ENCODE assay signal across 10 mouse cellular contexts in the genomic region with DNA sequence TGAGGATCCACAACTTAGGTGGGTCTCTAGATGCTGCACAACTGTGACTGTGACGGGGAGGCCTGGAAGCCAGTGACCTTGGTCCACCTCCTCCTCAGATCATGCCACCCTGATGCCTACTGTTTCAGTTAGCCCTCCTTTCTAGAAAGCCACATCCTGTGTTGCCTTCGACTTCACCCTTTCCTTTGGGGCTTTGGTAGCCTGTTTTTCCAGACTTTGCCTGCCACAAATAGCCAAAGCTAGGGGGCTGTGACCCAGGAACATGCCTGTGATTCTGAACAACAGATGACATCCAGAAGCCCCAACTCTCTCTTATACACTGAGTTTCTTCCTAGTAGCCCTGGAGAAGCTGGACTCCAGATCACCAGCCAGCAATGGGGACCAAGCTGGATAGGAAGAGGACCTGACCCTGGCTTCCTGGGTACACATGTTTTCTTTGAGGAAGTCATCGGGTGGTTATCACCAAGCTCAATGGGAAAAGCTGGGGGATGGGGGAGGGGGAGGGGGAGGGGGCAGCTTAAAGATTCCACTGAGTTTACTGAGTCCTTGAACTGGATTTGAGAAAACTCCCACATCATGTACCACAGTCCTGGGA. TPM values are rescaled to one million over a fixed set of nuclear protein-coding genes. Genes with fewer than 3 reads are reported as not detected.
A peak's percentile ranks its signal among the peaks of the same experiment; 100 is the strongest.
DNase-seq lines count a peak whose midpoint lies in the region; ATAC-seq and TF ChIP-seq lines count a peak whose summit lies in the region.
"Had no signal": no experiment of that assay in that cellular context is flagged by ENCODE, and none has a peak within 500 bp of the region (broad histone marks: within the 10 kb centered on the region; RNA-seq: fewer than 3 reads in every experiment).

No protein-coding gene starts in this region.

- H3K4me2 ChIP-seq in embryonic facial prominence, embryonic 12.5 days (replicated peaks): peak overlapping the region; percentile 33
- peak overlapping the region; percentile 39 for H3K4me2 ChIP-seq in liver, embryonic 14.5 days (ENCODE audit: low read depth)

- intact Hi-C loops in left cerebral cortex, adult 2 months (cut with DNase I): no loop called here
- intact Hi-C loops in left cerebral cortex, postnatal 10 days (cut with DNase I): no loop called here

- H3K27ac ChIP-seq in left cerebral cortex, adult 2 months: peak overlapping the region; percentile 9; the same call in 1 of the 2 replicates
- H3K27ac ChIP-seq in embryonic facial prominence, embryonic 12.5 days: no peak overlapping the region; the same call in 1 of the 2 replicates
- no peak overlapping the region for H3K27ac ChIP-seq in liver, embryonic 14.5 days

- H3K4me1 ChIP-seq in embryonic facial prominence, embryonic 12.5 days: peaks cover 28% of the 10 kb centered on the region
- H3K4me1 ChIP-seq in liver, embryonic 14.5 days (replicated peaks; ENCODE audit: control insufficient read depth in 2 of 2, insufficient read depth in 2 of 2, low read length in 1 of 2): peaks cover 18 to 35% of the 10 kb centered on the region in 2 experiments

- DNase-seq in cerebellum, adult 9-11 months: peak; percentile 40
- no peak for DNase-seq in cerebellum, adult 11-12 months
- DNase-seq in left cerebral cortex, adult 2 months (ENCODE audit: extremely low spot score in 1 of 2, low spot score in 2 of 2): no peak
- DNase-seq in left cerebral cortex, postnatal 10 days (ENCODE audit: extremely low spot score in 1 of 2, low spot score in 2 of 2): no peak
- no peak for DNase-seq in liver, embryonic 14.5 days (ENCODE audit: low read depth in 3 of 3, low spot score in 3 of 3)
- DNase-seq in adrenal gland, adult 2 months: no peak
- DNase-seq in urinary bladder, postnatal 10 days (ENCODE audit: low spot score): no peak

- no peak for TF ChIP-seq CTCF in left cerebral cortex, adult 2 months (IDR thresholded peaks at IDR 0.05)
- TF ChIP-seq CTCF in liver, embryonic 14.5 days (IDR thresholded peaks at IDR 0.05; ENCODE audit: low read depth): no peak

- H3K36me3 ChIP-seq in embryonic facial prominence, embryonic 12.5 days: no peaks in the 10 kb centered on the region
- H3K36me3 ChIP-seq in liver, embryonic 14.5 days (replicated peaks; ENCODE audit: control insufficient read depth, insufficient read depth, low read depth): peaks cover 3% of the 10 kb centered on the region; the same call in 1 of the 2 replicates

- H3K4me3 ChIP-seq in left cerebral cortex, adult 2 months: no peak overlapping the region
- peak overlapping the region; percentile 17 for H3K4me3 ChIP-seq in embryonic facial prominence, embryonic 12.5 days
- H3K4me3 ChIP-seq in liver, embryonic 14.5 days (ENCODE audit: insufficient read depth in 1 of 2, low read depth in 2 of 2, low read length in 2 of 2): peak overlapping the region; percentile 34 to 44

- no peak for ATAC-seq in embryonic facial prominence, embryonic 12.5 days (ENCODE audit: insufficient number of reproducible peaks, insufficient read depth, low FRiP score, low TSS enrichment)
- no peak for ATAC-seq in liver, embryonic 14.5 days (ENCODE audit: insufficient read depth)

- no peaks in the 10 kb centered on the region for H3K9me3 ChIP-seq in embryonic facial prominence, embryonic 12.5 days
- H3K9me3 ChIP-seq in liver, embryonic 14.5 days (ENCODE audit: control insufficient read depth, low read length): no peaks in the 10 kb centered on the region

- 0 out of 2 replicates have a peak, but pooled peaks cover 3% of the 10 kb centered on the region for H3K27me3 ChIP-seq in embryonic facial prominence, embryonic 12.5 days
- peaks cover 8% of the 10 kb centered on the region for H3K27me3 ChIP-seq in liver, embryonic 14.5 days (ENCODE audit: control insufficient read depth, insufficient read depth, low read length)

- no peak for TF ChIP-seq EP300 in liver, embryonic 14.5 days (IDR thresholded peaks at IDR 0.05; ENCODE audit: low read depth)

- 64% methylated on average over 3 of the region's 3 CpGs for WGBS in embryonic facial prominence, embryonic 12.5 days
- 23% methylated on average over 3 of the region's 3 CpGs for WGBS in liver, embryonic 14.5 days (ENCODE audit: insufficient replicate concordance)

- H3K9ac ChIP-seq in embryonic facial prominence, embryonic 12.5 days: no peak overlapping the region
- H3K9ac ChIP-seq in liver, embryonic 14.5 days (replicated peaks): no peak overlapping the region

RNA-seq across cellular contexts. Expression of a gene that starts 11.0 kb away (rescaled TPM):
- 100 to 1,000 TPM; 553 to 561 TPM for total RNA-seq in left cerebral cortex, adult 2 months (2021)
- total RNA-seq in left cerebral cortex, postnatal 10 days (2021): 100 to 1,000 TPM; 251 to 255 TPM
- polyA plus RNA-seq in embryonic facial prominence, embryonic 12.5 days (2016; fragmentation: Nextera tagmentation; extraction: Ambion mirVana): 39.1 and 40.8 TPM in 2 replicates
- polyA plus RNA-seq in liver, embryonic 14.5 days (2012; rRNA removed): 55.9 and 60.7 TPM in 2 replicates
- polyA plus RNA-seq in liver, embryonic 14.5 days (2014; fragmentation: Nextera tagmentation; extraction: Ambion mirVana): 19.6 and 26.7 TPM in 2 replicates
- 10 to 100 TPM; 37.8 to 57.6 TPM for total RNA-seq in adrenal gland, adult 2 months (2021)
- 108 and 122 TPM in 2 replicates for polyA plus RNA-seq in adrenal gland, adult 2 months (2012; rRNA removed)

RNA-seq across cellular contexts. Expression of a gene that starts 19.2 kb away (rescaled TPM):
- not detected for total RNA-seq in left cerebral cortex, adult 2 months (2021)
- total RNA-seq in left cerebral cortex, postnatal 10 days (2021): not detected
- 0.36 and 0.73 TPM in 2 replicates for polyA plus RNA-seq in embryonic facial prominence, embryonic 12.5 days (2016; fragmentation: Nextera tagmentation; extraction: Ambion mirVana)
- 0.01 and 0.02 TPM in 2 replicates for polyA plus RNA-seq in liver, embryonic 14.5 days (2012; rRNA removed)
- polyA plus RNA-seq in liver, embryonic 14.5 days (2014; fragmentation: Nextera tagmentation; extraction: Ambion mirVana): 0.63 and 0.96 TPM in 2 replicates
- not detected for total RNA-seq in adrenal gland, adult 2 months (2021)
- not detected in 2 replicates for polyA plus RNA-seq in adrenal gland, adult 2 months (2012; rRNA removed)
- total RNA-seq: adrenal gland, postnatal 4 days had no signal
- polyA plus RNA-seq: large intestine, adult 2 months had no signal

RNA-seq across cellular contexts. Expression of a gene that starts 32.6 kb away (rescaled TPM):
- total RNA-seq in left cerebral cortex, adult 2 months (2021): 10 to 100 TPM; 16.5 to 21.5 TPM
- 10 to 100 TPM; 24.6 to 26.0 TPM for total RNA-seq in left cerebral cortex, postnatal 10 days (2021)
- polyA plus RNA-seq in embryonic facial prominence, embryonic 12.5 days (2016; fragmentation: Nextera tagmentation; extraction: Ambion mirVana): 1,900 and 1,964 TPM in 2 replicates
- polyA plus RNA-seq in liver, embryonic 14.5 days (2012; rRNA removed): 13.2 and 19.3 TPM in 2 replicates
- polyA plus RNA-seq in liver, embryonic 14.5 days (2014; fragmentation: Nextera tagmentation; extraction: Ambion mirVana): 12.7 and 13.7 TPM in 2 replicates
- 1 to 10 TPM; 6.0 to 8.0 TPM for total RNA-seq in adrenal gland, adult 2 months (2021)
- 1.3 and 2.1 TPM in 2 replicates for polyA plus RNA-seq in adrenal gland, adult 2 months (2012; rRNA removed)

RNA-seq across cellular contexts. Expression of a gene that starts 37.7 kb away (rescaled TPM):
- 10 to 100 TPM; 47.9 to 59.9 TPM for total RNA-seq in left cerebral cortex, adult 2 months (2021)
- 10 to 100 TPM; 29.6 to 33.0 TPM for total RNA-seq in left cerebral cortex, postnatal 10 days (2021)
- 0.65 and 1.2 TPM in 2 replicates for polyA plus RNA-seq in embryonic facial prominence, embryonic 12.5 days (2016; fragmentation: Nextera tagmentation; extraction: Ambion mirVana)
- 0.06 and 0.08 TPM in 2 replicates for polyA plus RNA-seq in liver, embryonic 14.5 days (2012; rRNA removed)
- not detected in 2 replicates for polyA plus RNA-seq in liver, embryonic 14.5 days (2014; fragmentation: Nextera tagmentation; extraction: Ambion mirVana)
- 1 to 10 TPM; 2.1 to 3.1 TPM for total RNA-seq in adrenal gland, adult 2 months (2021)
- polyA plus RNA-seq in adrenal gland, adult 2 months (2012; rRNA removed): 0.28 and 0.49 TPM in 2 replicates

RNA-seq across cellular contexts. Expression of a gene that starts 59.6 kb away (rescaled TPM):
- 1 to 10 TPM; 2.3 TPM for total RNA-seq in left cerebral cortex, adult 2 months (2021)
- total RNA-seq in left cerebral cortex, postnatal 10 days (2021): 1 to 10 TPM; 7.8 to 8.6 TPM
- 3.3 and 3.6 TPM in 2 replicates for polyA plus RNA-seq in embryonic facial prominence, embryonic 12.5 days (2016; fragmentation: Nextera tagmentation; extraction: Ambion mirVana)
- polyA plus RNA-seq in liver, embryonic 14.5 days (2012; rRNA removed): 0.61 and 0.66 TPM in 2 replicates
- polyA plus RNA-seq in liver, embryonic 14.5 days (2014; fragmentation: Nextera tagmentation; extraction: Ambion mirVana): 0.84 and 1.3 TPM in 2 replicates
- total RNA-seq in adrenal gland, adult 2 months (2021): 10 to 100 TPM; 11.1 to 17.3 TPM
- 6.4 and 6.6 TPM in 2 replicates for polyA plus RNA-seq in adrenal gland, adult 2 months (2012; rRNA removed)

Comparison
In these comparisons a context has a peak if more than half of its experiments do, and no peak if none do; other contexts are left out.
1. RNA of a gene that starts 11.0 kb away (total RNA-seq): 553 to 561 TPM in left cerebral cortex, adult 2 months and 251 to 255 TPM in left cerebral cortex, postnatal 10 days; 37.8 to 57.6 TPM in adrenal gland, adult 2 months; every median in the first group is over 4 times any median in the second.